Mouse (Mus musculus): ENCODE data around the gene Tead3. TPM values are rescaled to one million over a fixed set of nuclear protein-coding genes. Genes with fewer than 3 reads are reported as not detected.
"Not testable (repeated sequence)": the region's sequence is repeated elsewhere in the genome, so short reads cannot be mapped to it uniquely, and the experiment has no call there.

Gene Tead3
- total RNA-seq, 2 experiments from 2014 or later: 3.0 to 3.3 TPM

DNA sequence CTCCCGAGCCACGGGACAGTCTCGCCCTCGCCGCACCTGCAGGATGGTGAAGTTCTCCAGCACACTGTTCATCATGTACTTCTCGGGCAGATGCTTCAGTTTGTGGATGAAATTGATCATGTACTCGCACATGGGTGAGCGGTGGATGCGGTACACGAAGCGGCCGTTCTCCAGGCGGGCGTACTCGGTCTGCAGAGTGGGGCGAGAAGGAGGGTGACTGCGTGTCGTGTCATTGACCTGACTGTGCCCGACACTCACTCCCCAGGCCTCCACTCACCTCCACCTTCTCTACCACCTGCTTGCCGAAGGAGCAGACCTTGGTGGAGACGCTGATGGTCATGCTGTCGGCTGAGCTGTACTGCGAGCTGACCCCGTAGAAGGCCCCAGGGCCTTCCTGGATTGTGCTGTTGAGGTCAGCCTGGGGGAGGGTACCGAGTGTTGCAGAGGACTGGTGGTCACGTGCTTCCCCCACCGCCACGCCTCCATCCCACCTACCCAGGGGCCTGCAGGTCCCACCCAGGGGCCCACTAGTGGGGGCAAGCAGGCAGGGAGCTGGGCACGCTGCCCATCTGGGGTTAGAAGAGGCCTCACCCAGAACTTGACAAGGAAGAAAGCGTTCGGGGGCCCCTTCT is 17.6 kb downstream of the Tead3 start:
- peak in 1 of 2 experiments; percentile 70 for DNase-seq (ENCODE audit: extremely low spot score in 1 of 2, low spot score in 2 of 2)
- intact Hi-C loops (cut with DNase I): loop anchor here (10.0 kb wide), 1 partner anchor 248 kb away; the partner anchor contains the start of gene Tcp11

DNA sequence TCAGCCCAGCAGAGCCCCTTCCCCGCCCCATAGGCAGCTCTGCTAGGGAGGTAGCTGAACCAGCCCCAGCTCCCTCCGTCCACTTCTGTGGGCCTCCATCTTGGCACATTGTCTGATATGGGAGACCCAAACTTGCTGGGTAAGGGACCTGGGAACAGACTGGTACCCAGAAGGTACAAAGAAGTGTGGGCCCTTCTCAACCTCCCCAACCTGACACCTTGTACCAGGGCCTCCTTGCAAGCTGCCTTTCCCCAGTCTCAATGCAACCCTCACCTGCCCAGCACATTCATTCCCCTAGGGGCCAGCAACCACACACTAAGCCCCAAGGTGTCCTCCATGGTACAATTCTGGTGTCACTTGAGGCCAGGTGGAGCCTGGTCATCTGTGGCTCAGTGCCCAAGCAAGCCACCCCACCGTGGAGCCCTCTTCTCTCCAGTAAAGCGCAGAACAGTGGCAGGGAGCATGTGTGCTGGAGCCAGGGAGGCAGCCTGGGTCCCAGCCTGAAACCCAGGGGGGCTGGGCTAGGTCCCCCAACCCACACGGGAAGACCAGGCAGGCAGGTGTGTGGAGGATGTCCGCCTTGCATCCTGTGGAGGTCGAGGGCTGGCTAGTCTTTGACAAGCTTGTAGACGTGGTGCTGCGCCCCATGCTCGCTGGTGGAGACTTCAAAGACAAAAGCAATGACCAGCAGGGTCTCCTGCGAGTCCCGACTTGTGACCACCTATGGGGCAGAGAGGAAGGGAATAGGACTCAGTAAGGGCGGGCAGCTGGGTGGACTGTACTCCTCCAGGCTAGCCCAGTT is 18.3 kb downstream of the Tead3 start:
- intact Hi-C loops (cut with DNase I): loop anchor here (10.0 kb wide), 1 partner anchor 248 kb away; the partner anchor contains the start of gene Tcp11
- no peak for DNase-seq (ENCODE audit: extremely low spot score in 1 of 2, low spot score in 2 of 2)

DNA sequence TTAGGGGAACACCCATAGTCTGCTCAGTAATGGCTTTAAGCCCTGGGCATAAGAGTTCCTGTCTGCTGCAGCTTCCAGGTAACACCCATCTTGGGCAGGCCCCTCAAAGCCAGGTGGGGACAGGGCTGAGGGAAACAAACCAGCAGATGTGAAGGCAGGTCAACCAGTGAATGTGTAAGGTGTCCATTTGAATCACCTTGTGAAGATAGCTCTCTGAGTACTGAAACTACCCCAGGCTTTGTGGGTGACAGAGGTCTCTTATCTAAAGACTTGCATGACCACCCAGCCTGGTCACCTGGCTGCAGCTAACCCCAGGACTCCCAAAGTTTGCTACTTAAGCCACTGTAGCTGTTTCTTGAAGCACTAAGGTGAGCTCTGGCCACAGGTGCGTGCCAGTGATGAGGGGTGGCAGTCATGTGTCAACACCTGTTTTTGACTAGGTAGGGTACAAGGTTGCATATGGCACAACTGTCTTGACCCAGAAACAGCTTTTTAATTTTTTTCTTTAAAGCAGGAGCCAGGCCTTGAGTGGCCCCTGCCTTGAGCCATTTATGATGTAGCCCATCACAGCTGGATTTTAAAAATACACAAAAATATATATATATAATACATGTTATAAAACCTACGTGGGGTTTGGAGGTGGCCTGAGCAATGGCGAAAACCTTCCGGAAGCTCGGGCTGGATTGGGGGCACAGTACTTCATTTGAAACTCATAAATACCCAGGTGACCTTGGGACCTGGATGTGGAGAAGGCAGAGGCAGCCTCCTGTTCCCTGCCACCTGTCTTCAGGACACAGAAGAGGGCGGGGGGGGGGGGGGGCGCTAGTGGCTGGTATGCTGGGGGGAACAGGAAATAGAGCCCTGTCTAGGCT is 19.1 kb downstream of the Tead3 start:
- no peak for DNase-seq (ENCODE audit: extremely low spot score in 1 of 2, low spot score in 2 of 2)
- intact Hi-C loops (cut with DNase I): loop anchor here (10.0 kb wide), 1 partner anchor 247 kb away; the partner anchor contains the start of gene Tcp11

DNA sequence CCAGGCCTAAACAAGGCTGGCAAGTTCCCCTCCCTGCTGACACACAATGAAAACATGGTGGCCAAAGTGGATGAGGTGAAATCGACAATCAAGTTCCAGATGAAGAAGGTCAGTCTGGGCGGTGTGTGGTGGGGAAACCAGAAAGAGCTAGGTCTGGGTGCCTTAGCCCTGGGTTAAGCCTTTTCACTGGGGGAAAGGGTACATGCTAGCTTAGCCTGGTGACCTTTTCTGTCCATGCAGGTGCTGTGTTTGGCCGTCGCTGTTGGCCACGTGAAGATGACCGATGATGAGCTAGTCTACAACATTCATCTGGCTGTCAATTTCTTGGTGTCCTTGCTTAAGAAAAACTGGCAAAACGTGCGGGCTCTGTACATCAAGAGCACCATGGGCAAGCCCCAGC is 20.0 kb downstream of the Tead3 start:
- DNase-seq (ENCODE audit: extremely low spot score in 1 of 2, low spot score in 2 of 2): not testable (repeated sequence)
- intact Hi-C loops (cut with DNase I): loop anchor here (10.0 kb wide), 1 partner anchor 246 kb away; the partner anchor contains the start of gene Tcp11

DNA sequence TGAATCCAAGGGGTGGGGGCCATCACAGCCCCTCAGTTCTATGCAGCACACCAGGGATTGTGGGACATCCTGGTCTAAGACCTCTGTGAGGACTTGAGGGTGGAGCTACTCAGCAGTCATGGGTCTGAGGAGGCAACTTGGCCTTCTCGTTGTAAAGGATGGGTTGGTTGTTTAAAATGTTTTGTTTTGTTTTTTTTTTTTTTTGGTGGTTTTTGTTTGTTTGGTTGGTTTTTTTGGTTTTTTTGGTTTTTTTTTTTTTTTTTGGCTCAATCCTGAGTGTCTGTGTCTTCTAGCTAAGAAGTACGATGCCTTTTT is 20.4 kb downstream of the Tead3 start:
- no peak for DNase-seq (ENCODE audit: extremely low spot score in 1 of 2, low spot score in 2 of 2)
- intact Hi-C loops (cut with DNase I): loop anchor here (10.0 kb wide), 1 partner anchor 245 kb away; the partner anchor contains the start of gene Tcp11

DNA sequence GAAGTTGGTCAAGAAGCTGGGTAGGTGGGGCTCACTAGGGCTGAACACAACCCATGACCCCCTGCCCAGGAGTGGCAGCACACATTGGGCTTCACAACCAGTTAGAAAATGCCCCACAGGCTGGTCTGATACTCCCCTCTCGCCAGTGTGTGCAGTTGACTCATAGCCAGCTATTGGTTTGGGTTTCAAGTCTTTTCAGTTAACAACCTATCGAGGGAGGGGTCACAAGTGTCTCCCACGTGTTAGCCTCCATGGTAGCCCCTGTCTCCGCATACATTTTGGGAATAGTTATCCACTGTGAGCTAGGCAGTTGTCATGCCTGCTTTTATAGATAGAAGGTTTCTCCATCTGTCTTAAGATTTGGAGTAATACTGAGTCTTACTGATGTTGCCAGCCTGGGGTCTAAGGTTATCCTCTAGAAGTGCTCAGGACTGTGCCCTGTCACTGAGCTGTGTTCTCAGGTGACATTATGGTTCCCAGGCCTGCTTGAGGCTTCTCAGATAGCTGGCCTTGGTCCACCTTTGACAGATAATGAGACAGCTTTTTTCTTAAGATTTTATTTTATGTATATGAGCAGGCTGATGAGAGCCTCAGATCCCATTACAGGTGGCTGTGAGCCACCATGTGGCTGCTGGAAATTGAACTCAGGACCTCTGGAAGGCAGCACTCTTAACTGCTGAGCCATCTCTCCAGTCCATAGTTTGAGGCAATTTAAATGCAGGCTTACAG is 20.9 kb downstream of the Tead3 start:
- DNase-seq (ENCODE audit: extremely low spot score in 1 of 2, low spot score in 2 of 2): no peak
- intact Hi-C loops (cut with DNase I): loop anchor here (10.0 kb wide), 1 partner anchor 245 kb away; the partner anchor contains the start of gene Tcp11

DNA sequence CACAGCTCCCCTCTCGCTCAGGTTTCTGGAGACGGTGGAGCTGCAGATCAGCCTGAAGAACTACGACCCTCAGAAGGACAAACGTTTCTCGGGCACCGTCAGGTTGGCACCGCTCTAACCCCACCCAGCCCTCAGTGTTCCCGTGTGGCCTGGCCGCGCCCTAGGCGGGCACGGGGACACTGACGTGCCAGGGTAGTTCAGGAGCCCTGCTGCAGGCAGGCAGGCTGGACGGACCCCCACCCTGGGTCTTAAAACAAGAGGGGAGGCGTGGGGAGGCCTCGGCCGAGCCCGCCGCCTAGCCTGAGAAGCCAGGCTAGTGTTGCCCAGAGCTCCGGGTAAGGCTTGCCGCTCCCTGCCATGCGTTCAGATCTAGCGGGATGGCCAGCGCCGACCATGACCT is 21.7 kb downstream of the Tead3 start:
- intact Hi-C loops (cut with DNase I): no loop called here

DNA sequence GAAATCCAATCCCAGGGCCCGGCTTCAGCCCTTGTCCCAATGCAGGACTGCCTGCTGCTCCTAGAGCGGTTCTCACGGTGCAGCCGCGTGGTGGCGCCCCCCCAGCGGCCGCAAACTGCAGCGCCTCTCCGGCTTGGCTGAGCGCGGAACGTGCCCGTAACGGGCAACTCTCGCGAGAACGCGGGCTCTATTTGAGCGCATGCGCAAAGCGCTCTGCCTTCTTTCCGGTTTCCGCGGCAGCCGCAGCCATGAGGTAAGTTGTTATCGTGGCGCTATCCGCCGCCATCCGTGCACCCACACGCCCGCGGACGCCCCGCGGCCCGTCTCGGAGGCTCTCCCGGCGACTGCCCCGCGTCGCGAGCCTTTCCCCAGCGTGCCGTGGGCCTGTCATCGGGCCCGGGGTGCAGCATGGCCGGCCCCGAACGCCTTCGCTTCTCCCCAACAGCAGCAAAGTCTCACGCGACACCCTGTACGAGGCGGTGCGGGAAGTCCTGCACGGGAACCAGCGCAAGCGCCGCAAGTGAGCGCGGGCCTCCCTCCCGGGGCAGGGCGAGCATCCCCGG is 22.2 kb downstream of the Tead3 start, which contains the start of gene Rpl10a:
Gene Rpl10a, plus strand, starts transcription at position 106 of the 563 bp plus-strand sequence.
- intact Hi-C loops (cut with DNase I): no loop called here

More for the DNA sequence above, 21.7 kb downstream of the Tead3 start:
- DNase-seq (ENCODE audit: extremely low spot score in 1 of 2, low spot score in 2 of 2): no peak

DNA sequence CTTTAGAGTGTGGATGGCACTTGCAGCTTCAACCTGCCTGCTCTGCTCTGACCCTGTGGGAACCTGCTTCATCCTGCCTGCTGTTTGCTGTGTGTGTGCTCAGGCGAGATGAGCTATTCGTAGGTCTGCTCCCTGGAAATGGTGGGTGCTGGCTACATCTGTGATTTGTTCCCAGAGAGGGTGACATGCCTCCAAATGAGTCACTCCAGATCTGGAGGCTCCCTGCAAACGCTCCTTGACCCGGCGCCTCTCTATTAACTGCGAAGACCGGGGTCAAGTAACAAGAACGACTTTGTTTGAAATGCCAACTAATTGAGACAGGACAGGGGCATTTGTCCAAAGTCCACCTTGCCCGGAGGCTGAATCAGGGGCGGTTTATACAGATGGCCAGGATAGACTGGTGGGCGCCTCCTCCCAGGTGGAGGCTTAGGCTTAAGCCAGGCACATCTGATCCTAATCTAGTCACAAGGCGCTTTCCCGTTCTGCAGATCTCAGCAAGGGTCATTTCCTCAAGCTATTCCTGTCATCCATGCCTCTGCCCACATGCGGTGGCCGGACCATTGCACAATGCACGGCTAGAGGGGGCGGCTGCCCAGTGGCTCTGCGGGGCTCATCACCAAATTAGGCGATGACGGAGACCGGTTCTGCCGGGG is 22.8 kb downstream of the Tead3 start:
- no peak for DNase-seq (ENCODE audit: extremely low spot score in 1 of 2, low spot score in 2 of 2)
- intact Hi-C loops (cut with DNase I): no loop called here

More for the DNA sequence above, 22.2 kb downstream of the Tead3 start, which contains the start of gene Rpl10a:
- DNase-seq (ENCODE audit: extremely low spot score in 1 of 2, low spot score in 2 of 2): peak; percentile 96 to 98

DNA sequence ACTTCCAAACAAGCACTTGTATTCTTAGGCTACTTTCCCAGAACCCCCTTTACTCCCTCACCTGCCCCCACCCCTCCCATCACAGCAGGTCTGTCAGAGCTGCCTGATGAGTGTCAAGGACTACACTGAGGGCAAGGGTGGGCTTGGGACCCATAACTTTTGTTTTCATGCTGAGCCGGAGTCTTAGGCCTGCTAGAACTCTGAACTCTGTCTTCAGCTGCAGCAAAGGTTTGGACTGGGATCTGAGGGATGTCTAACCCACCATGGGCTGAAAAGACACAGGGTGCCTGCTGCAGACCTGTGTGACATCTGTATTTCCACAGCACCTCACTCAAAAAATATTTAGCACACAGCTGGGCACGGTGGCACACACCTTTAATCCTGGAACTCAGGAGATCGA is 23.7 kb downstream of the Tead3 start:
- no peak for DNase-seq (ENCODE audit: extremely low spot score in 1 of 2, low spot score in 2 of 2)
- intact Hi-C loops (cut with DNase I): no loop called here

DNA sequence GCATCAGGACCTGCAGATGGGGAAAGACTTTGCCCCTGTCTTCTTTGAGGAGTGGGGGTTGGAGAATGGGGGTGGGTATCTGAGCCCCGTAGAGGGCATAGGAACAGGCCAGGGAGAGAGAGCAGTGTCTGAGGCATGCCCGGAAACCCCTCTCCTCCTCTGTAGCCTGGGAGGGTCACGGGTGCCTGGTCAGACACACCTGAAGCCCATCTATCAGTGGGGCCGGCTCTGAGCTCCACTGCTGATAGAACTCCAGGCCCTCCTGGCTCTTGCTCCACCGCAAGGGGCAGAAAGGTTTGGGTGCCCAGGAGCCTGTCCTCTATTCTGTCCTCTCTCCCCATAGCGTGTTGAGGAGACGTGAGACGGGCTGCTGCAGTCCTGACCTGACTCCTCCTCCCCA is 24.9 kb downstream of the Tead3 start:
- DNase-seq (ENCODE audit: extremely low spot score in 1 of 2, low spot score in 2 of 2): no peak
- intact Hi-C loops (cut with DNase I): no loop called here

DNA sequence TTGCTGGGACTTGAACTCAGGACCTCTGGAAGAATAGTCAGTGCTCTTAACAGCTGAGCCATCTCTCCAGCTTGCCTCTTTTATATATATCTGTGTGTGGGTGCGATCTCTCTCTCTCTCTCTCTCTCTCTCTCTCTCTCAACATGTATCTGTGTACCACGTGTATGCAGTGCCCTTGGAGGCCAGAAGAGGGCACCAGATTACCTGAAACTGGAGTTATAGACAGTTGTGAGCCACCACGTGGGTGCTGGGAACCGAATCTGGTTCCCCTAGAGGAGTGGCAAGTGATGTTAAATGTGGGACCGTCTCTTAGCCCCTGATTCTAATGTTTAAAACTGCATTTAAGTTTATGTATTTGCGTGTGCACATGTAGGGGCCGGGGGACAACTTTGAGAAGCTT is 26.2 kb downstream of the Tead3 start:
- intact Hi-C loops (cut with DNase I); DNase-seq (ENCODE audit: extremely low spot score in 1 of 2, low spot score in 2 of 2): not testable (repeated sequence)

DNA sequence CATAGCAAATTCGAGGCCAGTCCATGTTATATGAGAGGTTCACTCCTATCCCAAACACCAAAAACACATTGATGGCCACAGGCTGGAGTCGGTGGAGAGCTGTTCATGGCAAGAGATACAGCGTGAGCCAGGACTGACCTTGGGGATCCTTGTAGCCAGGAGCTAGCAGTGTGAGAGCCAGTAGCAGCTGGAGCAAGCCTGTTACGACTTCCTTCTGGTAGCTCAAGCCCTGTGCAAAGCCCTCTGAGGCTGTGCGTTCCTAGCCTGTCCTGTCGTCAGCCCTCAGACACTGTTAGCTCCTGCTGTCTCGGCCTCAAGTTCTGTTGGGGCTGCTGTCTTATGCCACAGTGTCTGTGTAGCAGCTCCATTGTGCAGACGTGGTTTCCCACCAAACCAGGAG is 26.8 kb downstream of the Tead3 start:
- intact Hi-C loops (cut with DNase I): no loop called here
- no peak for DNase-seq (ENCODE audit: extremely low spot score in 1 of 2, low spot score in 2 of 2)

DNA sequence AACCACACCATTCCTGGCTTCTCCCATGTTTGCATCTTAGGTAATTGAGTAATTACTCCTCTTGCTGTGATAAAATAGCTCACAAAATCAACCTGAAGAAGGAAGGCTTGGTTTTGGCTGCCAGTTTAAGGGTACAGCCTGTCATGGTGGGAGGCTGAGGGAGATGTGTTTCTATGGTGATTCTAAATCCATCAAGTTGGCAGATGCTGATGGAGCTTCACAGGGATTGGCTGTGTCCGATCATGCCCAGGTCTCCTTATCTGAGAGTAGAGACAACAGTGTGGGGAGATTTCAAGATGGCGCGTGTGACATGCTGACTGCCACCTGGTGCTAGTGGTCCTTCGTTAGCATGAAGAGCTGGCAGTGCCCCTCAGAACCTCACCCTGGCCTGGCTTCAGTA is 28.9 kb downstream of the Tead3 start:
- intact Hi-C loops (cut with DNase I): no loop called here
- no peak for DNase-seq (ENCODE audit: extremely low spot score in 1 of 2, low spot score in 2 of 2)

DNA sequence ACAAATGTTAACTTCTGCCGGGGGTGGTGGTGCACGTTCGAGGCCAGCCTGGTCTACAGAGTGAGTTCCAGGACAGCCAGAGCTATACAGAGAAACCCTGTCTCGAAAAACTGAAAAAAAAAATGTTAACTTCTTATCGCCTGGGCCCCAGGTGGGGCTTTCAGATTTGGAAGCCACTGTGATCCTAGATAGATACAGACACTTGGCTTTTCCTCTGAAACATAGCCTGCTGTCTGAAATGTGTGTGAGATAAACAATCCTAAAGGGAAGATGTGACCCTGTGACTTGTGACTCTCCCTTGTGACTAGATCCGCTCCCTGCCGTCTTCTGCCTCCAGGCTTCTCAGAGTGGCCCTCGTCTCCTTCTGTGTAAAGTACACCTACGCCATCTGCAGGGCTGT is 32.9 kb downstream of the Tead3 start:
- intact Hi-C loops (cut with DNase I): no loop called here

DNA sequence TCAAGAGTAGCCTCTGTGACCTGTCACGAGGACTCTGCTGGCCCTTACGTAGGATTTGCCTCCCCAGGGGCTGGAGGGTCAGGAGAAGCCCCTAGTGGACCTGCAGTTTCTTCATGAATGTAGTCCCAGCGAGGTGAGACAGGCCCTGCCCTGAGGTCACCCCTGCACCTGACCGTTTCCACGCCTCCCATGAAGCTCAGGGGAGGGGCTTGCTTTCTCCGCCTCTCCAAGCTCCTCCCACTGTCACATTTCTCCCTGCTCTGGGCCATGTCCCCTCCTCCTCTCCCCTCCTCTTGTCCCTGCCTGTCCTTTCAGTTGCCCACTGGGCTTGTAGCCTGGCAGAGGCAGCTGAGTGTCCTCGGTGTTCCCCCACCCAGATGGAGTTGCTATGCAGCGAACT is 33.5 kb downstream of the Tead3 start:
- intact Hi-C loops (cut with DNase I): no loop called here
- no peak for DNase-seq (ENCODE audit: extremely low spot score in 1 of 2, low spot score in 2 of 2)

More for the DNA sequence above, 32.9 kb downstream of the Tead3 start:
- DNase-seq (ENCODE audit: extremely low spot score in 1 of 2, low spot score in 2 of 2): no peak

DNA sequence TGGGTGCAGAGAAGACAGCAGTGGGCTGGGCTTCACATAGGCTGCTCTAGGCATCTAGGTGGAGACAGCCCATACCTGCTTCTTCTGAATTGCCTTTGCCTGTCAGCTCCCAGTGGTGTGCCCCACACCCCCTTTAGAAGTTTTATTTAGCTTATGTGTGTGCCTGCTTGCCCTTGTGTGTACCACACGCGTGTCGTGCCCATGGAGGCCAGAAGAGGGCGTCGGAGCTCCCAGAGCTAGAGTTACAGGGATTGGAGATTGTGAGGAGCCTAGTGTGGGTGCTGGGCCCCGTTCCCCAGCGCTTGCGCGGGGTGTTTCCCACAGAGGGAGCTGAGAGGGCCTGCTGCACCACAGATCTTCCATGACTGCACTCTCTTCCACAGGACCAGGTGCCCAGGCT is 34.1 kb downstream of the Tead3 start:
- no peak for DNase-seq (ENCODE audit: extremely low spot score in 1 of 2, low spot score in 2 of 2)
- intact Hi-C loops (cut with DNase I): no loop called here

Data from left cerebral cortex, postnatal 10 days (tissue).